Mouse (Mus musculus) cerebellum, adult 11-12 months (tissue): ENCODE measurements around the gene C3.

Experiments used
- DNase-seq: peaks from one replicate; pipeline ENCODE4 v3.0.0; 2022

Gene C3

DNA sequence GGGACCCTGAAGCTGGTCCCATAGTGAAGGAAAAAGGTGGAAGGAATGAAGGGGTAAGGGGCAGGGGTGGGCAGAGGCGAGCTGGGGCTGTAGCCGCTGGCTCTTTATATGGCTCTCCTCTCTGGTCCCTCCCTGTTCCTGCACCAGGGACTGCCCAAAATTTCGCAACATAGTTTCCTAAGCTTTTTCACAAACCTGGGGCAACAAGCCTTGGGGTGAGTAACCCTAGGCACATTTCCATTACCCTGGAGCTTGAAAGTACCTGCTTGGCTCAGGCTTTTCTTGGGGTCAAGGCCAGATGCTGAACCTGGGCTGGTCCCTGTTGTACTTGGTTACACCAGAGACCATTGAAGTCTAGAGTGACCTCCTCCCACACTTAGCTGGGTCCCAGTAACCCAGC lies at the start of gene C3:
C3 (minus strand) TSS at position 123 of the 400 bp plus-strand sequence.
- no peak for DNase-seq

DNA sequence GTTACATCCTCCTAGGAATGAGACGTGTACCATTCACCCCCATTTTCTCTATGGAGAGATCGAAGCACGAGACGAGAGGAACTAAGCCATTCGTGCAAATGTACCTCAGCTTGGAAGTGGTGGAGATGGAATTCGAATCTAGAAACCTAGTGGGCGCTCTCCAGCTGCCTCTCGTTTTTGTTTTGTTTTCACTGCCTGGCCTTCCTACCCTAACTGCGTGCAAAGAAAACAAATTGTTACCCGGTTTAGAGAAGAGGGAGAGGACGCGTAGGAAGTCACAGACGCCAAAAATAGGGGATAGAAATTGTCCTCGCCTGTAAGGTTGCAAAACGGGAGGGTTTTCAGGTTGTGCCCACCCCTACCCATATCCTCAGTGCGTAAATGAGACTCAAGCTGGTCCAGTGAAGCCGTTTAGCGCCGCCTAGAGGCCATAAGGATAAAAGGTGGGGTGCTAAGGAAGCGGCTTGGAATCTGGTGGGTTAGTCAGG lies 48.7 kb upstream of the C3 start:
- peak; percentile 79 for DNase-seq

DNA sequence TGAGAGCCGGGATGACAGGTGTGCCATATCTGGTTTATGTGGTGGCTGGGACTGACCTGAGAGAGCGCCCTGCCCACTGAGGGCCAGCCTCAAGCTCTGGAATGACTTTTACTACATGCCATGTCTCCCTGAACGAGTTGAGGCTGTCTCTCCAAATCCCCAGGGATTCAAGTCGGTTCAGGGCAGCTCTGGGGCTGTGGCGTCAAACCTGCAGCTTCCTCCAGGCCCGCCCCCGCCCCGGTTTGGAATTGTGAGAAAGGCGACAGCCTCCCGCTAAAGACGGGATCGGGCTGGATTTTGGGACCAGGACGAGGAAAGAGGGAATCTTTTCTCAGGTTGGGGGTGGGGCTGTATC lies 48.0 kb upstream of the C3 start:
- peak; percentile 59 for DNase-seq

DNA sequence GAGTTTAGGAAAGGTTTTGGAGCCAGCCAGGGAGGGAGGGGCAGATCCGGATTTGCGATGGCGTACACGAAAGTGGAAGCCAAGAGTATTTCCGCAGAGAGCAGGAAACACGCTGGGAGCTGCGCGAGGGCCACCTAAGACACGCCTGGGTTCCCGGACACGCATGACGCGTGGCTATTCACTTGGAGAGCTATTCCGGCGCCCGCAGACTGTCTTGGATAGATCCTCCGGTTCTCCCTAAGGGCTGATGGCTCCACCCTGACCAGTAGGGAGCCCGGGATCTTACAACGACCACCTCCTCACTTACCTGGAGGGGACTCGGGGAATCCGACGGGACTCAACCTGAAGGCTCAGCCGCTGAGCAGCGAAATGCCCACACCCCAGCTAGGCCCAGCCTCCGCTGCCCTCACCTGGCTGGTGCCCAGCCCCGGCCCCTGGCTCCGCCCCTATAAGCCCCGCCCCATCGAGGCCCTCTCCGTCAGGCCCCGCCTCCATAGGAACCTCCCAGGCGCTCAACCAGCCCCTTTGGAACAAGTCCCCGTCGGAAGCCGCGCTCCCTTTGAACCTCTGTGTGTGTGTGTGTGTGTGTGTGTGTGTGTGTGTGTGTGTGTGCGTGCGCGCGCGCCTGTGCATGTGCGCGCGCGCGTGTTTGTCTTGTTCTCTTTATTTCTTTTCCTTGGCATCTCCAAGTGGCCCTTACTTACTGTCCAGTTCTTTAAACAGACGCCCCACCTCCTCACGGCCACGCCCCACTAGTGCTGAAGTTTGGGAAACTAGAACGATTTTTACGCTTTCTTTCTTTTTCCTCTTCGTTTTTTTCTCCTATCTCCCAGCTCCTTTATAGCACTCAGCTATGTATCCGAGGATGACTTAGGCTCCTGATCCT lies 47.4 kb upstream of the C3 start:
- peak; percentile 86 for DNase-seq

DNA sequence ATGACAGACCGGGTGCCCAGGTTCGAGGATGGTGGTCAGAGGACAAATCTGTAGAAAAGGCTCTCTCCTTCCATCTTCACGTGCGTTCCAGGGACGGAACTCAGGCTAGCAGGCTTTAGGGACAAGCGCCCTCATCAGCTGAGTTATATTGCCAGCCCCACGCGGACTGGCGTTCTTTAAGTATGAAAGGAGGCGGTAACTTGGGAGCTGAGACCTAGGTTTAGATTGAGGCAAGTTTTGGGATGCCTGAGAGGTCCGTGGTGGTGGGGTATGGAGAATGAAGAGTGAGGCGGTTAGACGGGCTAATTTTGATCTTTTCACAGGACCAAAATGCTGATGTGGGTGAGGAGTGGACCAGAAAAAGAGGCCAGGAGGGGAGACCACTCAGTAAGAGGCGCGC lies 46.8 kb upstream of the C3 start:
- DNase-seq = no peak

DNA sequence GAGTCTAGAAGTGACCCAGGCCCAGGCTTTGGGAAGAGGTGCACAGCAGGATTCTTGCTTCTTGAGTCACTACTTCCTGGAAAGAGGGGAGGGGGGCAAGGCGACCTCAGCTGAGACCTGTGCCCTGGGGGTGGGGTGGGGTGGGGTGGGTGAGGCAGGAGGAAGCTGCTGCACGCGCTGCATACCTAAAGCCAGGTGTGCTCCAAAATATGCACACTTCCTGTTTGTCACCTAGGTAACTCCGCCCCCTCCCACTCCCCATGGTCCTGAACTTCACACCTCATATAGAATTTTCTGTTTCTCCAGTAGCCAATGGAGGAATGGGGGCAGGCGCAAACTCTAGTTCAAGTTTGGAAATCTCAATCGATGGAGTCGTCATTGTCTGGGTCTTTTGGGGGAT lies 45.9 kb upstream of the C3 start:
- DNase-seq = peak; percentile 35

DNA sequence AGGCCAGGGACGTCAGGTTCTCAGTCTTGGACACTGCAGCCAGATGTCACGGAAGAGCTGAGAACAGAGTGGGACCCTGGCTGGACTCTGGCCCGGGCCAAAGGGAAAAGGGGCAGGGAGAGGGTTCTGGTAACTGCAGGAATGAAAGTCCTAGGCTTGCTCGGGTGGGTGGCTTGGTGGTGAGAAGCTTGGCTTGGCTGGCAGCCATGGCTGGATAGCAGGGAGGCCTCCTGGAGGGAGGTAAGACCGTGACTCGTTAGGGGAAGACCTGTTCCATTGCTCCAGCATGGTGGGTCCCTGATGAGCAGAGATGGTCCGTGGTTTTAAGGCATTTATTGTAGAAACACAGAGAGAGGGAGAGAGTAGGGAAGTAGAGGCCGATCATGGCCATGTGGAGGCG lies 43.4 kb upstream of the C3 start:
- peak; percentile 19 for DNase-seq

DNA sequence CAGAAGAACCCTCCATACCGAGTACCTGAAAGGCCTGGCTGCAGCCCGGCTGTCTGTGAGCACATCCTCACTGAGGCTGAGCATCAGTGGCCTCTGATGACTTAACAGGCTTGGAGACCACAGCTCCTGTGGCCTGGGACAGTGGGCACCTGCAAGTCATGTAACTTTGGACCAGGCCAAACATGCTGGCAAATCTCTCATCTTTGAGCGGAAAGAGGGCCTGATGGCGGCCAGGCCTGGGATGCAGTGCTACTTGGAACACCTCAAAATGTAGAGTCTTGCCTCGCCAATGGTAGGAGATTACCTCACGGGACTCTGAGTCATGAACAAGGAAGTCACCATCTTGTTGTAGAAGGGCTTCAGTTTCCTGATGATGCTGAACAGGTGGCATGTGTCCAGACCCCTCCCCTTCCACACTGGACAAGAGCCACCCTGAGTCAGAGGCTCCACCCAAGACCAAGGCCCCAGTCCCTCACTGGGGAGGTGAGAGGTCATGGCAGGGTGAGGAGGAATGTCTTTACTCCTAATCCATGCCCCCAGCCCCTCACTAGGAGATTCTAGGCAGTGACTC lies 39.7 kb upstream of the C3 start:
- no peak for DNase-seq

DNA sequence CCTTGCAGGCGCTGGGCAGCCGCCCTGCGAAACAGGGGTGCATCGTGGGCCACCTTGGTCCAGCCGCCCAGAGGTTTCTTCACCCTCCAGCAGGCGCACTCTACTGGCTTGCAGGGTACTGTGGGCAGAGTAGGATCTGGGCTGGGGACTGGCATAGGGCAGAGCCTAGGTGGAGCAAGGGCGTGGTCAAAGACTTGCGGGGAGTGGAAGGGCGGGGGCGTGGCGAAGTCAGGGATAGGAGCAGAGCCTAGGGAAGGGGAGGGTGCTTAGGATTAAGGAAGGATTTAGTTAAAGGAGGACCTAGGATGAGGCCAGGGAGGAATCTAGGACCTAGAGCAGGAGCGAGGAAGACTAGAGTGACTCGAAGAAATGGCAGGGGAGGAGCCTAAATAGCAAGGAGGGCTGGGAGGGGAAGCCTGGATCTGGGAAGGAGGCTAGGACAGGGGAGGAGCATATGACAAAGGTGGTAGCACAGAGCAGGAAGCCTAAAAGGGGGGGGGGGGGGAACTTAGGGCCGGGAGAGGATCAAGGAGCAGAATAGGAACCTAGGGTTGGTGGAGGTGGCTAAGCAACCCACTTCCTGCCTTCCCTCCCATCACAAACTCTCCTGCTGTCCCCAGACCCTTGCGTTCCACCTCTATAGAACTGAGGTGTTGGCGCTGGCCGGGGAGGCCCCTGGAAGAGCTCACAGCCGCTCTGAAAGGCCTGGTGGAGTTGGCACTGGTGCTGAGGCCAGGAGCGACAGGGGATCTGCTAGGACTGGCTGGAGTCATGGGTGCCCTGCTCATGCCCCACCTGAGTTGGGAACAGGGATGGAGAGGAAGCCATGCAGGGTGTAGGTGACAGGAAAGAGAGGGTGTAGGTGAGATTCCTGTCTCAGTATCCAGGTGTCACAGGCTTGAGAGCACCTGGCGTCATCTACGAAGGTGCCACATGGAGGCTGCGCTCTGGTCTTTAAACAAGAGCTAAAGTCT lies 37.3 kb upstream of the C3 start:
- DNase-seq = peak; percentile 83

DNA sequence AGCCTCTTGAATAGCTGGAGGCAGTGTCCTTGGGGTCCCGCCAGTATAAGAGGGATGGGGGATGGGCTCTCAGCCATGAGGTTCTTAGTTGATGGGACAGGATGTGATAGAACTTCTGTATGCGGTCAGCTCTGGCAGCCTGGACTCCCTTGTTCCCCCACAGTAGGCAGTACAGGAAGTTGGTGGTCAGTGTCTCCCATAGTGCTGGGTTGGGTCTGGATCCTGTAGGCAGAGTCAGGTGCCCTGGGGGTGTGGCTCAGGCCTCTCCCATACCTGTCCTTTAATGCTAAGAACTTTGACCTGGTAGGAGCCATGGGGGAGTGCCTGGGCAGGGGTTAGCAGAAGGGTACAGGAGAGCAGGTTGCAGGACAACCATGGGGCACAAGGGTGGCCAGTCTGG lies 36.2 kb upstream of the C3 start:
- DNase-seq = peak; percentile 32

DNA sequence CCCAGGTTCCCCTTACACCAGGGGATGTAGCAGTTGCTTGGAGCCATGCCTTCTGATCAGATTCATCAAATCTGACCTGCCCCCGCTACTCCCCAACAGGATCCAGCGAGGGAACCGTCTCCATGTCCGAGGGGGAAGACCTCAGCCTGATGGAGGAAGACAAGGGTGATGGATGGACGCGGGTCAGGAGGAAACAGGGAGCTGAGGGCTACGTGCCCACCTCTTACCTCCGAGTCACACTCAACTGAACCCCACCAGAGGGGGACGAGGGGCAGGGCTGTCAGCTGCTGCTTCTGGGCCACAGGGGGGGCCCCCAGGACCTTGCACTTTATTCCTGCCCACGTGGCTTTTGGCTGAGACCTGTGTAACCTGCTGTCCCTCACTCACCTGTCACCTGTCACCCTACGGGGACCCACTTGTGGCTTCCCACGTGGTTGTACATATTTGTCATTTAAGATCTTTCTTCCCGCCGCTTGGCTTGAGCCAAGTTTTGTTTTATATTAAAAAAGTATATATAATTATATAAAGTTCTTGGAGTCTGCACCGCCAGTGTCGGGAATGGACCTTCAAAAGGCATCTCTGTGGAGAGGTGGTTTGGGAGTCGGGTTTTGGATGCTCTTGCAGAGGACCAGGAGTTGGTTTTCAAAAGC lies 35.1 kb upstream of the C3 start:
- no peak for DNase-seq

DNA sequence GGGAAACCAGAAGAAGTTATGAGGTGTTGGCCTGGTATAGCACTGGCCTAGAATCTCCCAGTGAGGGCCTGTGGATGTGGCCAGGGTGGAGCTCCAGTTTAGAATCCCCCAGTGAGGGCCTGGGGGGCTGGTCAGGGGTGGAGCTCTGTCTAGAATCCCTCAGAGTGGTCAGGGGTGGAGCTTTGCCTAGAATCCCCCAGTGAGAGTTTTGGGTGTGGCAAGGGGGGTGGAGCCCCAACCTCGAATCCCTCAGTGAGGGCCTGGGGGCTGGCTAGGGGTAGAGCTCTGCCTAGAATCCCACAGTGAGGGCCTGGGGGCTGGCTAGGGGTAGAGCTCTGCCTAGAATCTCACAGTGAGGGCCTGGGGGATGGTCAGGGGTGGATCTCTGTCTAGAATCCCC lies 33.9 kb upstream of the C3 start:
- DNase-seq = no peak

DNA sequence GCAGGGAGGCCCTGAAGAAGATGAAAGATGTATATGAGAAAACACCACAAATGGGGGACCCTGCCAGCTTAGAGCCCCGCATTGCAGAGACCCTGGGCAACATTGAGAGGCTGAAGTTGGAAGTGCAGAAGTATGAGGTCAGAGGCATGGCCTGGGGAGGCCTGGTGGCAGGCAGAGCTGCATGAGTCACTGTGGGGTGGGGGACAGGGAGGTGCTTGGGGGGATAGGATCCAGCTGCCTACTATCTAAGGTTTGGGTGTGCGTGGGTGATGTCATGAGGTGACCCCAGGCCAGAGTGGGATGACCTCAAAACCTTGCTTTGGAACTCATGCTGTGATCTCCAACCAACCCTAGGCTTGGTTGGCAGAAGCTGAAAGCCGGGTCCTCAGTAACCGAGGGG lies 33.4 kb upstream of the C3 start:
- DNase-seq = peak; percentile 11

DNA sequence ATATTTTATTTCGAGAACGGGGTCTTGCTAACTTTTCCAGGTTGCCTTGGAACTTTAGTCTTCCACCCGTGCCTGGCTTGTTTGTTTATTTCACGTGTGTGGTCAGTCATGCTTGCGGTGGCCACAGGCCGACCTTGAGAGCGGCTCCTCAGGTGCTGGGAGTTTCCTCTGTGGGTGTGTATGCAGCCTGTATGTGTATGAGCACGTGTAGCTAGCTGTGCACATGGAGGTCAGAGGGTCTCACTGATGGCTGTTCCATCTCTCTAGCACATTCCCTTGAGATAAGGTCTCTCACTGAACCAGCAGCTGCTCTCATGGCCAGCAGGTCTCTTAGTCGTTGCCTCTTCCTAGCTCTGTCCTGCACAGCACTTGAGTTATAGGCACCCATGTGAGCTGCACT lies 32.4 kb upstream of the C3 start:
- peak; percentile 3 for DNase-seq

DNA sequence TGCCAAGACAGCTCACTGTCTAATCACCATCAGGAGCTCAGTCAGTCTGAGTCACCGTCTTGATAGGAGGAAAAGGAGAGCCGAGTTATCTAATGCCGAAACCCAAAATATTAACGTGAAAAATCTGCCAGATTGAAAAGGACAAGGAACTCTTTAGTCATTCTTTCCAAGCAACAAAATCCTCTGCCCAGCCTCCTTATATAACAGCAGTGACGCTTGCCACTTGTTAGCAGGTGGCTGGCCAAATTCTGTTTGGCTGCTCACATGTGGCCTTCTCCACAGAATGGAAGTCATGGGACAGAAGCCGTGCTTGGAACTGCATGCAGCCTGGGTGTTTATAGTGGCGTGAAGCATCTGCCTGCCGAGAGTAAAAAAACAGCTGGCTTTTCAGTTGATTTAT lies 31.8 kb upstream of the C3 start:
- DNase-seq = peak; percentile 20

DNA sequence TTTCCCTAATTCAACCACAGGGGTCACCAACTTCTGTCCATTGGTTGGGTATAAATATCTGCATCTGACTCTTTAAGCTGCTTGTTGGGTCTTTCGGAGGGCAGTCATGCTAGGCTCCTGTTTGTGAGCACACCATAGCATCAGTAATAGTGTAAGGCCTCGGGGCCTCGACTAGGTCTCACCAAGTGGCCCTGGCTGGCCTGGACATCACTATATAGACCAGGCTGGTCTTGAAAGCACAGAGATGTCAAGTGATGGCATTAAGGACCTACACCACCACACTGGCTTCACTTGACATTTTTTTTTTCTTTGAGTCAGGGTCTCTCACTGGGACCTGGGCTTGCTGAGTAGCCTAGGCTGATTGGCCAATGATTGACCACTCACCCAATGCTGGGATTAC lies 30.3 kb upstream of the C3 start:
- no peak for DNase-seq

DNA sequence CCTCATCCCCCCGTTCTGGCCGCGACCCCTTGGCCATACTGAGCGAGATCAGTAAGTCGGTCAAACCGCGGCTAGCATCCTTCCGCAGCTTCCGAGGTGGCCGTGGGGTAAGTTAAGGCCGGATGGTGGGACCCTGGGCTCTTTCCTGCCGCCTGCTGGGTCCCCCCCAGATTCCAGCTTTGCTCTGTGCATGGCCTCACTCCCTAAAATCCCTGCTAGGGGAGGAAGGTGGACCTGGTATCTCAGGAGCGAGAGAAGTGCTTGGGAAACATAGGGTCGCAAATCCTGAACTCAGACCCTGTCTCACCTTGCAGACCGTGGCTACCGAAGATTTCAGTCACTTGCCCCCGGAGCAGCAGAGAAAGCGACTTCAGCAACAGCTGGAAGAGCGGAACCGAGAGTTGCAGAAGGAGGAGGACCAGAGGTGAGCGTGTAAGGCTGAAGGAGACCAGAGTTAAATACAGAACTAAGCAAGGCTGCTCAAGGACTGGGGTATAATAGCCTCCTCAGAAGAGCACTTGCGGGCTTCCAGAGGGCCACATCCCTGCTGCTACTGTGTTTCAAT lies 29.1 kb upstream of the C3 start:
- no peak for DNase-seq

DNA sequence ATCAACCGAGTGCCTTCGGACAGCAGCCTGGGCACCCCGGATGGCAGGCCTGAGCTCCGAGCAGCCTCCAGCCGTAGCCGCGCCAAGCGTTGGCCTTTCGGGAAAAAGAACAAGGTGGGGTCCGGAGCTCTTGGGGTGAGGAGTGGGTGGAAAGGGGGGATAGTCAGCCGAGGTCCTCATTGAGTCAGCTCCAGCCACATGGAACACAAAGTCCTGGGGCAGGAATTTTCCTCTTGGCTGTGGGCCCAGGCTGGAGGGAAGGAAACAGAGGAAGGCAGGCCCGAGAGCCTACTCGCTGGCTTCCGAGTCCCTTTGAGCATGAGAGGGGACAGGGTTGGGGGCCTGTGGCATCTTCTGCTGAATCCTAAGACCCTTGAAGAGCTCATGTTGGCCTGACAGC lies 27.4 kb upstream of the C3 start:
- no peak for DNase-seq

DNA sequence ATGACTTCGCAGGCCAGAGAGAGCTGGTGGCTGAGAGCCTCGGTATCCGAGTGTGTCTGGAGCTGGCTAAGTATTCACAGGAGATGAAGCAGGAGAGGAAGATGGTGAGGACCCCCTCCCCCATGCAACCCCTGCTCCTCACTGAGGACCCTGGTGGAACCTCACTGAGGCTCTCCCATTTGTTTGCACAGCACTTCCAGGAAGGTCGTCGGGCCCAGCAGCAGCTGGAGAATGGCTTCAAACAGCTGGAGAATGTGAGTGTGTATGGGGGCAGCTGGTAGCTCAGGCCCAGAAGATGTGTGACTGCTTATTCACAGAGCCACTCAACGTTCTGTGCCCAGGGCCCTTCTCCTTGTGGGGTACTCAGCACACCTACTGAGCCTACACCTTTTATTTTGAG lies 25.4 kb upstream of the C3 start:
- DNase-seq = no peak

DNA sequence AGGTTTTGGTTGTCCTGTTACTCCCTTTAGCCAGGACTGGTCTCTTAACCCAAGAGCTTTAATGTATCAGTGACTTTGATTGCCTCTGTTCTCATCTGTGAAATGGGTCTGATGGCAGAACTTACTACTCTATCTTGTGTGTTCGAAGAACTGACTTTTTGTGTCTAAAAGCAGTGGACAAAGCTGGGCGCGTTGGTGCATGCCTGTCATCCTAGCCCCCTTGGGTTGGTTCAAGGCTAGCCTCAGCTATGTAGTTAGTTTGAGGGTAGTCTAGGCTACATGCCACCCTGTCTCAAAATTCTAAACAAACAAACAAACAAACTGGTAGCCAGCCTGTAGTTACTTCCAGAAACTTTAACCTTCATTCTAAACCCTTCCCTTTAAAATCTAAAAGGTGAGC lies 23.5 kb upstream of the C3 start:
- DNase-seq = no peak

DNA sequence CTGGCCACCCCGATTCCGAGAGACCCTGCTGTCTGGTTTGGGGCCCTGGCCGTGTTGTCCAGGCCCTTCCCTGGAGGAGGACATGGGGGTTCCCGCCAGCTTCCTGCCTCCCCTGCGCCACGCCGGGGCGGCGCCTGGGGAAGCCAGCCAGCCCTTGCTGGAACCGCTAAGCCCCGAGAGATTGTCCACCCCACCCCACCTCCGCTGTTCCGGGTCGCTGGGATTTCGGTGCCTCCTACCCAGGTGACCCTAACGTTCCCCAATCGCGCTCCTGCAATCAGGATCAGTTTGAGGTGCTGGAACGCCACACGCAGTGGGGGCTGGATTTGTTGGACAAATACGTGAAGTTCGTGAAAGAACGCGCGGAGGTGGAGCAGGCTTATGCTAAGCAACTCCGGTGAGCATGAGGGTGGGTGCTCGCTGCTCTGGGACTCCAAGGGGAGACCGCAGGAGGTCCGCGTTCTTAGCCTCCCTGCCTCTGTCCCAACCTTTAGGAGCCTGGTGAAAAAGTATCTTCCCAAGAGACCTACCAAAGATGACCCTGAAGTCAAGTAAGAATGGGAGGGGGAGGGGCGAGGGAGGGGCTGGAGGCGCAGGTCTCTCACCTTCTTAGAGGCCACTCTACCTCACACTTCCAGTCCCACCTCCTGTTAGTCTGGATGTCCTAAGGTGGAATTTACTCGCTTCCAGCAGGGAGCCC lies 22.7 kb upstream of the C3 start:
- peak; percentile 70 for DNase-seq
